Mouse (Mus musculus): ENCODE results near the gene Efcc1. TPM values are rescaled to one million over a fixed set of nuclear protein-coding genes. Genes with fewer than 3 reads are reported as not detected.

The Efcc1 gene
- not detected in 2 replicates for polyA plus RNA-seq (2012)

DNA sequence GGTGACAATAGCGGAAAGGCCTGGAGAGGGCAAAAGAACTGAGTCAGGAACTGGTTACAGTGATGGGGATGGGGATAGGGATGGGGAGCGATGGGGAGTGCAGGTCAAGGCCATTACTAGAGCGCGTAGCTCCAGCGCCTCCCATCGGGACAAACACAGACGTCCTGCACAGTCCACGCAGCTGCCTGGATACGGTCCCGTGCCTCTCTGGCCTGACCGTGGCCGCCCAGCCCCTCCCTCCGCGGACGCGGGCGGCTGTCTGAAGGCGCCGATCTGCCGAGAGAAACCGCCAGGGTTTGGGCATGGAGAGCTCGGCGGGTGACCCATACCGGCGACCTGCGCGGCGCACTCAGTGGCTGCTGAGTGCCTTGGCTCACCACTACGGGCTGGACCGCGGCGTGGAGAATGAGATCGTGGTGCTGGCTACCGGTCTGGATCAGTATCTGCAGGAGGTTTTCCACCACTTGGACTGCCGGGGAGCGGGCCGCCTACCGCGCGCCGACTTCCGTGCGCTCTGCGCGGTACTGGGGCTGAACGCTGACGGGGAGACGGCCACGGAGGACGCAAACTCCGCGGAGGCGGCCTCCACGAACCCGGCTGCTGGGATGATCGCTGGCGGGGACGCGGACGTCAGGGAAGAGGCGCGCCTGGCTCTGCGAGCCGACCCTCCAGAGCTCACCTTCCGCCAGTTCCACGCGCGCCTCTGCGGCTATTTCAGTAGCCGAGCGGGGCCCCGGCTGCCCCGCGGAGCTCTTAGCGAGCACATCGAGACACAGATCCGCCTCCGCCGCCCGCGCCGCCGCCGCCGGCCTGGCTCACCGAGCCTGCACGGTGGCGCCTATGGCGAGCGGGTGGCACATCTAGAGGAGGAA lies at the start of gene Efcc1:
Gene Efcc1 (plus strand): TSS at position 279 of the 872 bp plus-strand sequence.
- peaks cover 9% of the 10 kb centered on the region for H3K4me1 ChIP-seq (ENCODE audit: control insufficient read depth)
- H3K9me3 ChIP-seq (ENCODE audit: control insufficient read depth, low read length) = peaks cover 24% of the 10 kb centered on the region
- H3K4me3 ChIP-seq (replicated peaks) = peak within 1 kb of the TSS; percentile 38
- peaks cover 94% of the 10 kb centered on the region for H3K27me3 ChIP-seq (ENCODE audit: control insufficient read depth)
- no peaks in the 10 kb centered on the region for H3K36me3 ChIP-seq (ENCODE audit: control insufficient read depth)
- TF ChIP-seq GATA1 (IDR thresholded peaks at IDR 0.05; ENCODE audit: low read length) (no peak), TAL1 (IDR thresholded peaks at IDR 0.05; ENCODE audit: low read length) (no peak)

DNA sequence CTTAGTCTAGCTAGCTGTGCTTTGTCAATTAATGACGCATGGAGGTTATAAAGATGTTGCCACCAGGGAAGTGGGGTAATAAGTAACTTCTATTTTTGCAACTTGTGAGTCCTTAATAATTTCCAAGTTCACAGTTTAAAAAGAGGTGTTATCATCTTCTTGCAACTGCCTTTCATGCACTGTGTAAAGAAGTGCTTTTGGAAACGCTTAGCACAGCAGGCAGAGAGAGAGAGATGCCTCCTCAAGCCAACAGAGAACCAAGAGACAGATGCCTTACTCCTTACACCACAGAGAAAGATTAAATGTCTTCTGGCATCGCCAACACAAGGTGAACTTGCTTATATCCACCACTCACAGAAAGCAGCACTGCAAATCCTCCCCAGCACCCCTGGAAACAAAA lies 34.7 kb upstream of the Efcc1 start:
- Histone ChIP-seq H3K27me3 (ENCODE audit: control insufficient read depth) (peaks cover 18% of the 10 kb centered on the region), H3K4me1 (ENCODE audit: control insufficient read depth) (no peaks in the 10 kb centered on the region), H3K4me3 (replicated peaks) (no peak overlapping the region), H3K9me3 (ENCODE audit: control insufficient read depth, low read length) (peaks cover 4% of the 10 kb centered on the region), H3K36me3 (ENCODE audit: control insufficient read depth) (no peaks in the 10 kb centered on the region)
- no peak for TF ChIP-seq TAL1 (IDR thresholded peaks at IDR 0.05; ENCODE audit: low read length)
- TF ChIP-seq GATA1 (IDR thresholded peaks at IDR 0.05; ENCODE audit: low read length) = no peak

GRCm38 (mm10) chr6:87696544-87696943 lies 34.1 kb upstream of the Efcc1 start:
- Histone ChIP-seq H3K4me1 (ENCODE audit: control insufficient read depth) (no peaks in the 10 kb centered on the region), H3K36me3 (ENCODE audit: control insufficient read depth) (no peaks in the 10 kb centered on the region), H3K9me3 (ENCODE audit: control insufficient read depth, low read length) (peaks cover 2% of the 10 kb centered on the region; the same call in 1 of the 2 replicates), H3K4me3 (replicated peaks) (no peak overlapping the region), H3K27me3 (ENCODE audit: control insufficient read depth) (peaks cover 14% of the 10 kb centered on the region)
- TF ChIP-seq GATA1 (IDR thresholded peaks at IDR 0.05; ENCODE audit: low read length) = no peak

GRCm38 (mm10) chr6:87706246-87706645 lies 24.4 kb upstream of the Efcc1 start:
- H3K9me3 ChIP-seq (ENCODE audit: control insufficient read depth, low read length) = no peaks in the 10 kb centered on the region
- no peak for TF ChIP-seq TAL1 (IDR thresholded peaks at IDR 0.05; ENCODE audit: low read length)
- TF ChIP-seq GATA1 (IDR thresholded peaks at IDR 0.05; ENCODE audit: low read length) = no peak
- peaks cover 43% of the 10 kb centered on the region for H3K27me3 ChIP-seq (ENCODE audit: control insufficient read depth)
- H3K36me3 ChIP-seq (ENCODE audit: control insufficient read depth) = no peaks in the 10 kb centered on the region
- H3K4me3 ChIP-seq (replicated peaks) = no peak overlapping the region
- H3K4me1 ChIP-seq (ENCODE audit: control insufficient read depth) = no peaks in the 10 kb centered on the region

DNA sequence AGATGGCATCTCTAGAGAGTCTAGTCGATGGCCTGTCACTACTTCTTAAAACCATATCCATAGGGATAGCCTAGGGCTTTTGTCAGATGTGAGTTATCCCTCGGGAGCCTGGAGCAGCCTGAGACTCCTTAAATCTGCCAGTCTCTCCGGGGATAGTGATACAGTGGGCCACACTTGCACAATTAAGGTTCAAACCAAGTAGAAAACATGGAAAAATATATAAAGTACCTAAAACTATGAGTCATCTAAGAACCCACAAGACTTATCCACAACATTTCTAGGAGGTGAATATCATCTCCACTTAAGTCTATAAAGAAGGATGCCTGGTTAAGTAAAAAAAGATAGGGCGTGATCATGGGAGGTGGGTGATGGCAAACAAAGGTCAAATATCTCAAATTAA lies 18.4 kb upstream of the Efcc1 start:
- H3K36me3 ChIP-seq (ENCODE audit: control insufficient read depth) = no peaks in the 10 kb centered on the region
- peaks cover 43% of the 10 kb centered on the region for H3K27me3 ChIP-seq (ENCODE audit: control insufficient read depth)
- H3K4me3 ChIP-seq (replicated peaks) = no peak overlapping the region
- no peaks in the 10 kb centered on the region for H3K9me3 ChIP-seq (ENCODE audit: control insufficient read depth, low read length)
- TF ChIP-seq TAL1 (IDR thresholded peaks at IDR 0.05; ENCODE audit: low read length) = no peak
- TF ChIP-seq GATA1 (IDR thresholded peaks at IDR 0.05; ENCODE audit: low read length) = no peak
- peaks cover 2% of the 10 kb centered on the region; the same call in 1 of the 2 replicates for H3K4me1 ChIP-seq (ENCODE audit: control insufficient read depth)

DNA sequence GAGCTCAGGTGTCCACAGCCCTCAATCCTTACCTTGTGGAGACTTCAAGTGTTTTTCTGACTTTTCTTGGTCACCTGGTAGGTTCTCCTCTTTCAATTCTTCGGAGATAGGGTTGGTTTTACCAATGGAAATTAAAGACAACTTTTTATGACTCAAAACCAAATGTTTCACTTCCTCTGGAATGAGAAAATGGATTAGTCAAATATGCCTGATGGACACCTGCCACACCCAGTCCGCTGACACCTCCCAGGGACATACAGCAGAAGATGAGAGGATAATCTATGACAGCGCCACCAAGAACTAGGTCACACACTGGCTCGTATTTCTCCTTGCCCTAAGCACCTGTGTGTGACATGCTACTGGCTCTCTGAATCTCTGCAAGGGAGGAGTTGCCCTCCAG lies 16.6 kb upstream of the Efcc1 start:
- TF ChIP-seq GATA1 (IDR thresholded peaks at IDR 0.05; ENCODE audit: low read length) = no peak
- no peak for TF ChIP-seq TAL1 (IDR thresholded peaks at IDR 0.05; ENCODE audit: low read length)

DNA sequence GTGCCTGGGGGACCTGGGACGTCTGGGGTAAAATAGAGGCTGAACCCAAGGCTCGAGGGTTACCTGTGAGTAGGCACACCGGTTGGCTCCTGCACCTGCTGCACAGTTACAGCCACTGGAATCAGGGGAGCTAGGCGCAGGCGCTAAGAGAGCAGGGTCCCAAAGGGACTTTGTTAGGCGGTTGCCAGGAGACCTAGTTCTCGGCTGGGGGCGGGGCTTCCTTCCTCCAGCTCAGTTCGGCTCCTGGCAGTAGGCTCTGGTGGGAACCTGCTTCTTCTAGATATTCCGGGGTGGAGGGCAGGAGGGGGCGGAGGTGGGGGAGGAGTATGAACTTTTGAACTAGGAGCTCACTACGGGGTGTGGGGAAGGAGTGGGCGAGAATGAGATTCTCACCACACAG lies 8.0 kb upstream of the Efcc1 start:
- Histone ChIP-seq H3K27me3 (ENCODE audit: control insufficient read depth) (peaks cover 46% of the 10 kb centered on the region), H3K36me3 (ENCODE audit: control insufficient read depth) (no peaks in the 10 kb centered on the region), H3K4me1 (ENCODE audit: control insufficient read depth) (peaks cover 8% of the 10 kb centered on the region), H3K9me3 (ENCODE audit: control insufficient read depth, low read length) (no peaks in the 10 kb centered on the region), H3K4me3 (replicated peaks) (no peak overlapping the region)
- TF ChIP-seq GATA1 (IDR thresholded peaks at IDR 0.05; ENCODE audit: low read length) = no peak
- no peak for TF ChIP-seq TAL1 (IDR thresholded peaks at IDR 0.05; ENCODE audit: low read length)

More for the DNA sequence above, 16.6 kb upstream of the Efcc1 start:
- Histone ChIP-seq H3K4me1 (ENCODE audit: control insufficient read depth) (peaks cover 2% of the 10 kb centered on the region; the same call in 1 of the 2 replicates), H3K9me3 (ENCODE audit: control insufficient read depth, low read length) (no peaks in the 10 kb centered on the region), H3K27me3 (ENCODE audit: control insufficient read depth) (peaks cover 38% of the 10 kb centered on the region), H3K4me3 (replicated peaks) (no peak overlapping the region), H3K36me3 (ENCODE audit: control insufficient read depth) (no peaks in the 10 kb centered on the region)

DNA sequence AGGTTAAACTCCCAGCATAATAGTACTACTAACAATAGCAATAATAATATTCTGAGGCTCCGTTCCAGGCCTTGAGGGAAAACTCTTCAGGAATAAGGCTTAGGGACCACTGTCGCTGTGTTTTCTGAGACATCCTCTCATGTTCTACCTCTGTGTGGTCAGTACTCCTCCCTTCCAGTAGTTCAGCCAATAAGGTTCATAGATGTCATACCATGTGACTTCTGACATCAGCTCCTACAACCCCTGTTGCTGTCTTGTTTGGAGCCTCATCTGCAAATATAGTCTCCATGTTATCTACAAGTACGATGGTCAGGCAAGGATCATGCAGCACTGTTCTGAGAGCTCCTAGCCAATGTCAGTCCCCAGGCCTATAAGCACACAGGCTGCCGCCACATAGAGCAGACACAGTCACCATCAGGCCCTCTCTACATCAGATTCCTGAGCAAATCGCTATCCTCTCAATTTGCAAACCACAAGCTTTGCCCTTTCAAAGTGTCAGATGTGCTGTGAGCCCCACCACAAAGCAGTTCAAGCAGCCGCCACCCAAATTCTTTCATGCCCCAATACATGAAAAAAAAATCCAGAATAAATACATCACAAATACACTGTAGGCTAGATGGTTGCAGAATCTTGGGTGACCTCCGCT lies 5.3 kb upstream of the Efcc1 start:
- Histone ChIP-seq H3K4me3 (replicated peaks) (no peak overlapping the region), H3K36me3 (ENCODE audit: control insufficient read depth) (no peaks in the 10 kb centered on the region), H3K27me3 (ENCODE audit: control insufficient read depth) (peaks cover 64% of the 10 kb centered on the region), H3K4me1 (ENCODE audit: control insufficient read depth) (peaks cover 5% of the 10 kb centered on the region), H3K9me3 (ENCODE audit: control insufficient read depth, low read length) (peaks cover 2% of the 10 kb centered on the region; the same call in 1 of the 2 replicates)
- TF ChIP-seq GATA1 (IDR thresholded peaks at IDR 0.05; ENCODE audit: low read length) (no peak), TAL1 (IDR thresholded peaks at IDR 0.05; ENCODE audit: low read length) (no peak)

- H3K27me3 ChIP-seq (ENCODE audit: control insufficient read depth) = peaks cover 69% of the 10 kb centered on the region
These were observed 2.6 kb upstream of the Efcc1 start for GRCm38 (mm10) chr6:87728102-87728501.

More at GRCm38 (mm10) chr6:87728102-87728501, 2.6 kb upstream of the Efcc1 start:
- H3K36me3 ChIP-seq (ENCODE audit: control insufficient read depth) = no peaks in the 10 kb centered on the region
- no peak for TF ChIP-seq TAL1 (IDR thresholded peaks at IDR 0.05; ENCODE audit: low read length)
- TF ChIP-seq GATA1 (IDR thresholded peaks at IDR 0.05; ENCODE audit: low read length) = no peak
- H3K9me3 ChIP-seq (ENCODE audit: control insufficient read depth, low read length) = peaks cover 22% of the 10 kb centered on the region
- H3K4me1 ChIP-seq (ENCODE audit: control insufficient read depth) = peaks cover 12% of the 10 kb centered on the region
- no peak overlapping the region for H3K4me3 ChIP-seq (replicated peaks)

Data from erythroblast, embryonic 14.5 days (primary cell).